Mouse (Mus musculus): Measurements from ENCODE around the gene Gm38119. TPM values are rescaled to one million over a fixed set of nuclear protein-coding genes. Genes with fewer than 3 reads are reported as not detected.
"Not testable (repeated sequence)": the region's sequence is repeated elsewhere in the genome, so short reads cannot be mapped to it uniquely, and the experiment has no call there.

The Gm38119 gene
- polyA plus RNA-seq, 1 experiment from 2014 or later: not detected

- Histone ChIP-seq H3K9me3 (replicated peaks; ENCODE audit: control insufficient read depth, low read length) (no peaks in the 10 kb centered on the region), H3K4me2 (ENCODE audit: low read depth, low read length) (no peak overlapping the region), H3K27me3 (ENCODE audit: control insufficient read depth, insufficient read depth, low read length) (no peaks in the 10 kb centered on the region), H3K36me3 (replicated peaks; ENCODE audit: control insufficient read depth, insufficient read depth, low read depth, low read length) (no peaks in the 10 kb centered on the region), H3K4me3 (ENCODE audit: low read depth, low read length) (no peak overlapping the region), H3K27ac (replicated peaks; ENCODE audit: low read depth, low read length) (no peak overlapping the region), H3K4me1 (ENCODE audit: control insufficient read depth, insufficient read depth, low read length) (no peaks in the 10 kb centered on the region), H3K9ac (replicated peaks; ENCODE audit: low read length) (no peak overlapping the region)
- ATAC-seq (replicated peaks; ENCODE audit: insufficient number of reproducible peaks, low FRiP score, low TSS enrichment, low read depth) (no peak), DNase-seq (ENCODE audit: low spot score) (no peak)
Measured at GRCm38 (mm10) chr3:92715122-92715521, 23.8 kb downstream of the Gm38119 start.

- H3K36me3 ChIP-seq (replicated peaks; ENCODE audit: control insufficient read depth, insufficient read depth, low read depth, low read length): no peaks in the 10 kb centered on the region
- 84% methylated on average over 2 of the region's 2 CpGs for whole genome bisulfite sequencing
- no peak for DNase-seq (ENCODE audit: low spot score)
- H3K27me3 ChIP-seq (ENCODE audit: control insufficient read depth, insufficient read depth, low read length): no peaks in the 10 kb centered on the region
- no peak within 1 kb of the TSS for H3K4me3 ChIP-seq (ENCODE audit: low read depth, low read length)
- no peak for ATAC-seq (replicated peaks; ENCODE audit: insufficient number of reproducible peaks, low FRiP score, low TSS enrichment, low read depth)
- H3K4me2 ChIP-seq (ENCODE audit: low read depth, low read length): no peak within 1 kb of the TSS
- H3K27ac ChIP-seq (replicated peaks; ENCODE audit: low read depth, low read length): no peak within 1 kb of the TSS
- H3K9me3 ChIP-seq (replicated peaks; ENCODE audit: control insufficient read depth, low read length): no peaks in the 10 kb centered on the region
- no peaks in the 10 kb centered on the region for H3K4me1 ChIP-seq (ENCODE audit: control insufficient read depth, insufficient read depth, low read length)
- no peak within 1 kb of the TSS for H3K9ac ChIP-seq (replicated peaks; ENCODE audit: low read length)
Measured at GRCm38 (mm10) chr3:92708974-92709373, 29.9 kb downstream of the Gm38119 start, which contains the start of gene Lce1e. Gene Lce1e, minus strand, starts transcription at chr3:92709074.

- Histone ChIP-seq H3K9me3 (replicated peaks; ENCODE audit: control insufficient read depth, low read length) (no peaks in the 10 kb centered on the region), H3K4me1 (ENCODE audit: control insufficient read depth, insufficient read depth, low read length) (no peaks in the 10 kb centered on the region), H3K36me3 (replicated peaks; ENCODE audit: control insufficient read depth, insufficient read depth, low read depth, low read length) (no peaks in the 10 kb centered on the region), H3K4me3 (ENCODE audit: low read depth, low read length) (no peak overlapping the region), H3K27ac (replicated peaks; ENCODE audit: low read depth, low read length) (no peak overlapping the region), H3K27me3 (ENCODE audit: control insufficient read depth, insufficient read depth, low read length) (no peaks in the 10 kb centered on the region), H3K9ac (replicated peaks; ENCODE audit: low read length) (no peak overlapping the region), H3K4me2 (ENCODE audit: low read depth, low read length) (no peak overlapping the region)
- ATAC-seq (replicated peaks; ENCODE audit: insufficient number of reproducible peaks, low FRiP score, low TSS enrichment, low read depth) (no peak), DNase-seq (ENCODE audit: low spot score) (no peak)
- 33% methylated on average over 1 of the region's 1 CpGs for WGBS
Measured at GRCm38 (mm10) chr3:92694613-92695012, 44.3 kb downstream of the Gm38119 start.

- no peak overlapping the region for H3K4me2 ChIP-seq (ENCODE audit: low read depth, low read length)
- no peak overlapping the region for H3K9ac ChIP-seq (replicated peaks; ENCODE audit: low read length)
- H3K4me1 ChIP-seq (ENCODE audit: control insufficient read depth, insufficient read depth, low read length): no peaks in the 10 kb centered on the region
- DNase-seq (ENCODE audit: low spot score) (no peak), ATAC-seq (replicated peaks; ENCODE audit: insufficient number of reproducible peaks, low FRiP score, low TSS enrichment, low read depth) (no peak)
- H3K4me3 ChIP-seq (ENCODE audit: low read depth, low read length): no peak overlapping the region
- H3K27me3 ChIP-seq (ENCODE audit: control insufficient read depth, insufficient read depth, low read length): no peaks in the 10 kb centered on the region
- no peaks in the 10 kb centered on the region for H3K36me3 ChIP-seq (replicated peaks; ENCODE audit: control insufficient read depth, insufficient read depth, low read depth, low read length)
- H3K9me3 ChIP-seq (replicated peaks; ENCODE audit: control insufficient read depth, low read length): no peaks in the 10 kb centered on the region
- no peak overlapping the region for H3K27ac ChIP-seq (replicated peaks; ENCODE audit: low read depth, low read length)
Measured at GRCm38 (mm10) chr3:92691688-92692087, 47.2 kb downstream of the Gm38119 start.

GRCm38 (mm10) chr3:92689154-92689553, 49.7 kb downstream of the Gm38119 start:
- not testable (repeated sequence) for H3K4me1 ChIP-seq (ENCODE audit: control insufficient read depth, insufficient read depth, low read length); H3K27me3 ChIP-seq (ENCODE audit: control insufficient read depth, insufficient read depth, low read length); H3K9me3 ChIP-seq (replicated peaks; ENCODE audit: control insufficient read depth, low read length); H3K9ac ChIP-seq (replicated peaks; ENCODE audit: low read length); H3K36me3 ChIP-seq (replicated peaks; ENCODE audit: control insufficient read depth, insufficient read depth, low read depth, low read length); H3K4me2 ChIP-seq (ENCODE audit: low read depth, low read length); ATAC-seq (replicated peaks; ENCODE audit: insufficient number of reproducible peaks, low FRiP score, low TSS enrichment, low read depth); DNase-seq (ENCODE audit: low spot score); H3K4me3 ChIP-seq (ENCODE audit: low read depth, low read length); H3K27ac ChIP-seq (replicated peaks; ENCODE audit: low read depth, low read length)
- 84% methylated on average over 16 of the region's 16 CpGs for WGBS

Other genes starting within 250 kb of the Gm38119 start
- not detected in 2 replicates for gene Sprr4, start 238.6 kb downstream of the Gm38119 start, polyA plus RNA-seq (2014; fragmentation: Nextera tagmentation; extraction: Ambion mirVana)
- not detected in 2 replicates for gene 2310046K23Rik, start 204.6 kb downstream of the Gm38119 start, polyA plus RNA-seq (2014; fragmentation: Nextera tagmentation; extraction: Ambion mirVana)
- 0.17 TPM in 1 of 2 replicates, not detected in the other for gene Ivl, start 165.4 kb downstream of the Gm38119 start, polyA plus RNA-seq (2014; fragmentation: Nextera tagmentation; extraction: Ambion mirVana)
- gene Smcp, start 150.1 kb downstream of the Gm38119 start, polyA plus RNA-seq (2014; fragmentation: Nextera tagmentation; extraction: Ambion mirVana): not detected in 2 replicates
- not detected in 2 replicates for gene 2210017I01Rik, start 131.6 kb downstream of the Gm38119 start, polyA plus RNA-seq (2014; fragmentation: Nextera tagmentation; extraction: Ambion mirVana)
- not detected in 2 replicates for gene Lce6a, start 117.4 kb downstream of the Gm38119 start, polyA plus RNA-seq (2014; fragmentation: Nextera tagmentation; extraction: Ambion mirVana)
- gene Lce1a1, start 90.8 kb downstream of the Gm38119 start, polyA plus RNA-seq (2014; fragmentation: Nextera tagmentation; extraction: Ambion mirVana): not detected in 2 replicates
- gene Lce1b, start 82.2 kb downstream of the Gm38119 start, polyA plus RNA-seq (2014; fragmentation: Nextera tagmentation; extraction: Ambion mirVana): not detected in 2 replicates
- not detected in 2 replicates for gene Lce1a2, start 68.8 kb downstream of the Gm38119 start, polyA plus RNA-seq (2014; fragmentation: Nextera tagmentation; extraction: Ambion mirVana)
- not detected in 2 replicates for gene Lce1c, start 59.8 kb downstream of the Gm38119 start, polyA plus RNA-seq (2014; fragmentation: Nextera tagmentation; extraction: Ambion mirVana)
- gene Lce1d, start 51.9 kb downstream of the Gm38119 start, polyA plus RNA-seq (2014; fragmentation: Nextera tagmentation; extraction: Ambion mirVana): not detected in 2 replicates
- gene Lce1e, start 30.0 kb downstream of the Gm38119 start, polyA plus RNA-seq (2014; fragmentation: Nextera tagmentation; extraction: Ambion mirVana): not detected in 2 replicates
- not detected in 2 replicates for gene Lce1f, start 18.7 kb downstream of the Gm38119 start, polyA plus RNA-seq (2014; fragmentation: Nextera tagmentation; extraction: Ambion mirVana)
- gene Lce1g, start 13.2 kb upstream of the Gm38119 start, polyA plus RNA-seq (2014; fragmentation: Nextera tagmentation; extraction: Ambion mirVana): not detected in 2 replicates
- not detected in 2 replicates for gene Lce1h, start 26.0 kb upstream of the Gm38119 start, polyA plus RNA-seq (2014; fragmentation: Nextera tagmentation; extraction: Ambion mirVana)
- gene Lce1i, start 39.8 kb upstream of the Gm38119 start, polyA plus RNA-seq (2014; fragmentation: Nextera tagmentation; extraction: Ambion mirVana): not detected in 2 replicates
- gene Lce1j, start 51.4 kb upstream of the Gm38119 start, polyA plus RNA-seq (2014; fragmentation: Nextera tagmentation; extraction: Ambion mirVana): not detected in 2 replicates
- gene Lce1k, start 68.8 kb upstream of the Gm38119 start, polyA plus RNA-seq (2014; fragmentation: Nextera tagmentation; extraction: Ambion mirVana): not detected in 2 replicates
- gene Kprp, start 88.2 kb upstream of the Gm38119 start, polyA plus RNA-seq (2014; fragmentation: Nextera tagmentation; extraction: Ambion mirVana): not detected in 2 replicates
- gene Lce1l, start 112.2 kb upstream of the Gm38119 start, polyA plus RNA-seq (2014; fragmentation: Nextera tagmentation; extraction: Ambion mirVana): not detected in 2 replicates
- gene 2310050C09Rik, start 131.1 kb upstream of the Gm38119 start, polyA plus RNA-seq (2014; fragmentation: Nextera tagmentation; extraction: Ambion mirVana): not detected in 2 replicates
- not detected in 2 replicates for gene Lce3a, start 187.1 kb upstream of the Gm38119 start, polyA plus RNA-seq (2014; fragmentation: Nextera tagmentation; extraction: Ambion mirVana)
- not detected in 2 replicates for gene Lce3b, start 193.9 kb upstream of the Gm38119 start, polyA plus RNA-seq (2014; fragmentation: Nextera tagmentation; extraction: Ambion mirVana)
- not detected in 2 replicates for gene Lce3c, start 205.4 kb upstream of the Gm38119 start, polyA plus RNA-seq (2014; fragmentation: Nextera tagmentation; extraction: Ambion mirVana)
- gene Lce3d, start 218.3 kb upstream of the Gm38119 start, polyA plus RNA-seq (2014; fragmentation: Nextera tagmentation; extraction: Ambion mirVana): not detected in 2 replicates
- not detected in 2 replicates for gene Lce3e, start 228.0 kb upstream of the Gm38119 start, polyA plus RNA-seq (2014; fragmentation: Nextera tagmentation; extraction: Ambion mirVana)

All from embryonic facial prominence, embryonic 11.5 days (tissue).